Comparison of ENCODE assay signal across 9 mouse cellular contexts in the genomic region with DNA sequence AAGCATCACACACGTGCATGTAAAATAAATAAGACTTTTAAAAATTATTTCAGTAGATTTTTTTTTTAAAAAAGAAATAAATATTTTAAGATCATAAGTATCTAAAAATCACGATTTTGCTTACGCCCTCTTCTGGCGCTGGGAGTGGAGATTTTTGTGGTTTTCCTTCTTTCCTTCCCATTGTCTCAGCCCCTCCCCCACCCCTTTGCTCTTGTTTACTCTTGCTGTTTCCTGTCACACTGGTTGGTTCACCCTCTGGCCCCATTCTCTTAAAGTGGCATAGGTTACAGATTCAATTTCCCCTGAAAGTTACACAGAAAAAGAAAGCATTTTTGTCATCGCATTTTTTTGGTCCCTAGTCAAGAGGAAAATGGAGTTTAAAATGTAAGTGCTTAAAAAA. TPM values are rescaled to one million over a fixed set of nuclear protein-coding genes. Genes with fewer than 3 reads are reported as not detected.
DNase-seq lines count a peak whose midpoint lies in the region; ATAC-seq lines count a peak whose summit lies in the region.
"Had no signal": no experiment of that assay in that cellular context is flagged by ENCODE, and none has a peak within 500 bp of the region (broad histone marks: within the 10 kb centered on the region; RNA-seq: fewer than 3 reads in every experiment).

No protein-coding gene starts in this region.

- peak; percentile 82 for DNase-seq in CD4-positive helper T cell, adult 2 months (ENCODE audit: low read depth, low spot score)
- no peak for DNase-seq in cerebellum, postnatal 36 days
- no peak for DNase-seq in ovary, postnatal 14 days (ENCODE audit: low spot score)
- no peak for DNase-seq in layer of hippocampus, postnatal 10 days (ENCODE audit: low spot score in 2 of 2)
- DNase-seq: cerebellum, adult 2 months; right cerebral cortex, postnatal 14 days had no signal

- ATAC-seq in CD4-positive, CD25-positive, alpha-beta regulatory T cell, adult 4 months = peak; percentile 97
- peak; percentile 77 for ATAC-seq in granulocyte monocyte progenitor cell, adult 5-6 weeks (replicated peaks; ENCODE audit: poor library complexity, severe bottlenecking)
- ATAC-seq in megakaryocyte, adult 5-6 weeks (ENCODE audit: poor library complexity, severe bottlenecking) = peak; percentile 76

RNA-seq across cellular contexts. Expression of gene Scyl2, which starts 17.0 kb away (rescaled TPM):
- polyA plus RNA-seq in CD4-positive, CD25-positive, alpha-beta regulatory T cell, adult 4 months (2017; shearing (Covaris generic)) = 1 to 10 TPM; 9.1 to 9.8 TPM
- total RNA-seq in granulocyte monocyte progenitor cell, adult 5-6 weeks (2014; fragmentation: Nextera tagmentation) = 19.8 and 28.0 TPM in 2 replicates
- total RNA-seq in granulocyte monocyte progenitor cell, adult 5-6 weeks (2017) = 23.7 and 27.2 TPM in 2 replicates
- 28.4 and 30.3 TPM in 2 replicates for total RNA-seq in megakaryocyte, adult 5-6 weeks (2015)
- total RNA-seq in megakaryocyte, adult 5-6 weeks (2017) = 32.8 and 33.6 TPM in 2 replicates
- 10 to 100 TPM; 30.8 to 34.4 TPM for total RNA-seq in layer of hippocampus, postnatal 10 days (2021)

RNA-seq across cellular contexts. Expression of gene Actr6, which starts 29.1 kb away (rescaled TPM):
- polyA plus RNA-seq in CD4-positive, CD25-positive, alpha-beta regulatory T cell, adult 4 months (2017; shearing (Covaris generic)) = 10 to 100 TPM; 35.5 to 51.3 TPM
- total RNA-seq in granulocyte monocyte progenitor cell, adult 5-6 weeks (2014; fragmentation: Nextera tagmentation) = 17.4 and 24.6 TPM in 2 replicates
- 26.8 and 30.5 TPM in 2 replicates for total RNA-seq in granulocyte monocyte progenitor cell, adult 5-6 weeks (2017)
- total RNA-seq in megakaryocyte, adult 5-6 weeks (2015) = 20.1 and 27.0 TPM in 2 replicates
- total RNA-seq in megakaryocyte, adult 5-6 weeks (2017) = 12.1 and 14.8 TPM in 2 replicates
- 10 to 100 TPM; 24.9 to 25.7 TPM for total RNA-seq in layer of hippocampus, postnatal 10 days (2021)

RNA-seq across cellular contexts. Expression of gene Uhrf1bp1l, which starts 41.7 kb away (rescaled TPM):
- 10 to 100 TPM; 20.9 to 22.3 TPM for polyA plus RNA-seq in CD4-positive, CD25-positive, alpha-beta regulatory T cell, adult 4 months (2017; shearing (Covaris generic))
- total RNA-seq in granulocyte monocyte progenitor cell, adult 5-6 weeks (2014; fragmentation: Nextera tagmentation) = 46.9 and 65.2 TPM in 2 replicates
- total RNA-seq in granulocyte monocyte progenitor cell, adult 5-6 weeks (2017) = 40.3 and 44.9 TPM in 2 replicates
- total RNA-seq in megakaryocyte, adult 5-6 weeks (2015) = 65.2 and 73.3 TPM in 2 replicates
- total RNA-seq in megakaryocyte, adult 5-6 weeks (2017) = 38.4 and 46.1 TPM in 2 replicates
- total RNA-seq in layer of hippocampus, postnatal 10 days (2021) = 10 to 100 TPM; 81.1 to 81.4 TPM
